Mouse (Mus musculus) CH12.LX (cell line): ENCODE data around the gene Nova2. TPM values are rescaled to one million over a fixed set of nuclear protein-coding genes. Genes with fewer than 3 reads are reported as not detected.

Source experiments
- DNase-seq: peaks from one replicate; pipeline ENCODE4 v3.0.0-alpha.2; 2013; ENCODE audit errors: extremely low read depth
- H3K27ac ChIP-seq: 2 replicates; pipeline ENCODE4 v1.5.1; 2012; ENCODE audit warnings: low read depth, mild to moderate bottlenecking, control low read depth, moderate library complexity; ENCODE audit not compliant: insufficient read depth
- H3K27me3 ChIP-seq: replicated peaks from 2 replicates; pipeline ENCODE3; 2012; ENCODE audit warnings: inconsistent platforms
- H3K36me3 ChIP-seq, 2 experiments: replicated peaks in 1 of 2; 2 replicates each; pipeline versions ENCODE3 to v1.6.1; 2012; ENCODE audit warnings: inconsistent platforms in 1 of 2, low read length in 1 of 2, mild to moderate bottlenecking in 1 of 2, mixed read lengths in 1 of 2, moderate library complexity in 1 of 2; ENCODE audit not compliant: control insufficient read depth in 1 of 2, insufficient read depth in 1 of 2
- H3K4me1 ChIP-seq, 2 experiments: 2 replicates each; pipeline ENCODE4 v1.6.1; 2012; ENCODE audit warnings: inconsistent platforms in 1 of 2, moderate library complexity in 1 of 2; ENCODE audit not compliant: insufficient read depth in 2 of 2, control insufficient read depth in 1 of 2
- H3K4me2 ChIP-seq: 2 replicates; pipeline ENCODE4 v1.6.1; 2012; ENCODE audit warnings: low read depth, mild to moderate bottlenecking, control low read depth; ENCODE audit not compliant: poor library complexity, insufficient read depth, severe bottlenecking
- H3K4me3 ChIP-seq, 3 experiments: fragments of 150-350 bp in 1 of 3; sonication (generic) in 1 of 3; replicated peaks in 1 of 3; 2 replicates each; pipeline versions ENCODE3 to v1.5.1; 2011 to 2012; ENCODE audit warnings: low read depth in 2 of 3, low read length in 2 of 3, mild to moderate bottlenecking in 2 of 3, moderate library complexity in 2 of 3, control low read depth in 1 of 3, improper control_type of control experiment in 1 of 3, inconsistent platforms in 1 of 3, mixed read lengths in 1 of 3; ENCODE audit not compliant: poor library complexity in 1 of 3
- H3K79me2 ChIP-seq: replicated peaks from 2 replicates; pipeline ENCODE4 v1.6.1; 2012; ENCODE audit warnings: mild to moderate bottlenecking, moderate library complexity; ENCODE audit not compliant: control insufficient read depth, poor library complexity, insufficient read depth, severe bottlenecking; ENCODE audit errors: extremely low read depth
- H3K9ac ChIP-seq: 2 replicates; pipeline ENCODE4 v1.6.1; 2012; ENCODE audit warnings: low read depth, mild to moderate bottlenecking, control low read depth, moderate library complexity; ENCODE audit not compliant: insufficient read depth
- H3K9me3 ChIP-seq: replicated peaks from 2 replicates; pipeline ENCODE3; 2012; ENCODE audit warnings: low read length, inconsistent platforms, mixed read lengths
- BHLHE40 ChIP-seq: IDR thresholded peaks from 2 replicates; pipeline ENCODE4 v1.6.1; 2011; ENCODE audit warnings: mild to moderate bottlenecking, low read depth, low read length, improper control_type of control experiment
- CHD1 ChIP-seq: IDR thresholded peaks from 2 replicates; pipeline ENCODE4 v1.6.1; 2012; ENCODE audit warnings: low read depth, low read length, improper control_type of control experiment, inconsistent platforms
- CHD2 ChIP-seq: IDR thresholded peaks from 2 replicates; pipeline ENCODE4 v1.6.1; 2011; ENCODE audit warnings: low read length, improper control_type of control experiment
- E2F4 ChIP-seq: IDR thresholded peaks from 2 replicates; pipeline ENCODE4 v1.6.1; 2011; ENCODE audit warnings: low read depth, low read length, improper control_type of control experiment; ENCODE audit not compliant: insufficient replicate concordance
- ELF1 ChIP-seq: IDR thresholded peaks from 2 replicates; pipeline ENCODE4 v1.6.1; 2014; ENCODE audit warnings: low read depth, mild to moderate bottlenecking, inconsistent platforms, low read length, improper control_type of control experiment
- EP300 ChIP-seq: IDR thresholded peaks from 2 replicates; pipeline ENCODE4 v1.6.1; 2011; ENCODE audit warnings: low read length, improper control_type of control experiment
- GABPA ChIP-seq: IDR thresholded peaks from 2 replicates; pipeline ENCODE4 v1.6.1; 2012; ENCODE audit warnings: low read depth, low read length, improper control_type of control experiment, inconsistent platforms; ENCODE audit not compliant: insufficient replicate concordance
- IRF4 ChIP-seq: IDR thresholded peaks from 2 replicates; pipeline ENCODE4 v1.6.1; 2014; ENCODE audit warnings: low read depth, mild to moderate bottlenecking, inconsistent platforms, low read length, improper control_type of control experiment
- JUN ChIP-seq: IDR thresholded peaks from 2 replicates; pipeline ENCODE4 v1.6.1; 2011; ENCODE audit warnings: low read depth, mild to moderate bottlenecking, low read length, improper control_type of control experiment, moderate library complexity; ENCODE audit not compliant: insufficient read depth
- JUND ChIP-seq: conservative IDR thresholded peaks from 2 replicates; pipeline ENCODE4 v1.6.1; 2011; ENCODE audit warnings: low read depth, low read length, improper control_type of control experiment
- KAT2A ChIP-seq: IDR thresholded peaks from 2 replicates; pipeline ENCODE4 v1.6.1; 2012; ENCODE audit warnings: low read length, improper control_type of control experiment, inconsistent platforms; ENCODE audit not compliant: insufficient replicate concordance
- MAFK ChIP-seq: IDR thresholded peaks from 2 replicates; pipeline ENCODE4 v1.6.1; 2011; ENCODE audit warnings: low read length, improper control_type of control experiment; ENCODE audit not compliant: insufficient replicate concordance
- NELFE ChIP-seq: IDR thresholded peaks from 2 replicates; pipeline ENCODE4 v1.6.1; 2011; ENCODE audit warnings: low read depth, low read length, improper control_type of control experiment
- NRF1 ChIP-seq: IDR thresholded peaks from 2 replicates; pipeline ENCODE4 v1.6.1; 2014; ENCODE audit warnings: low read depth, mild to moderate bottlenecking, inconsistent platforms, low read length, improper control_type of control experiment, moderate library complexity
- RAD21 ChIP-seq: IDR thresholded peaks from 2 replicates; pipeline ENCODE4 v1.6.1; 2011; ENCODE audit warnings: low read depth, mild to moderate bottlenecking, low read length, improper control_type of control experiment, moderate library complexity
- RCOR1 ChIP-seq: conservative IDR thresholded peaks from 2 replicates; pipeline ENCODE4 v1.6.1; 2012; ENCODE audit warnings: low read depth, mild to moderate bottlenecking, inconsistent platforms, low read length, improper control_type of control experiment
- SIN3A ChIP-seq: IDR thresholded peaks from 2 replicates; pipeline ENCODE4 v1.6.1; 2012; ENCODE audit warnings: low read length, improper control_type of control experiment, inconsistent platforms
- USF1 ChIP-seq: IDR thresholded peaks from 2 replicates; pipeline ENCODE4 v1.6.1; 2014; ENCODE audit warnings: low read depth, mild to moderate bottlenecking, inconsistent platforms, low read length, improper control_type of control experiment
- USF2 ChIP-seq: conservative IDR thresholded peaks from 2 replicates; pipeline ENCODE4 v1.6.1; 2011; ENCODE audit warnings: low read depth, low read length, improper control_type of control experiment
- ZC3H11A ChIP-seq: IDR thresholded peaks from 2 replicates; pipeline ENCODE4 v1.6.1; 2012; ENCODE audit warnings: low read depth, mild to moderate bottlenecking, inconsistent platforms, low read length, improper control_type of control experiment
- ZKSCAN1 ChIP-seq: IDR thresholded peaks from 2 replicates; pipeline ENCODE4 v1.6.1; 2012; ENCODE audit warnings: low read depth, inconsistent platforms, low read length, improper control_type of control experiment, borderline replicate concordance
- dilution Hi-C: fragments of 300-500 bp; cut with MboI; formaldehyde crosslinking; loops from 2 replicates; pipeline ENCODE4 v1.14.3; 2020; ENCODE audit warnings: low sequenced_read_pairs; ENCODE audit not compliant: extremely low pct_unique_long_range_greater_than_20kb, extremely low pct_ligation_motif_present
- in situ Hi-C: fragments of 300-500 bp; cut with MboI; formaldehyde crosslinking; loops from 3 replicates; pipeline ENCODE4 v1.14.3; 2019; ENCODE audit warnings: low sequenced_read_pairs, low pct_ligation_motif_present, low pct_unique_long_range_greater_than_20kb, mixed read lengths
- polyA plus RNA-seq: library from polyadenylated mRNA; unstranded; fragments of >175 nt; gene quantifications from 2 replicates; pipeline ENCODE4 v1.2.1, GENCODE M21; 2012; ENCODE audit warnings: low read depth; ENCODE audit not compliant: insufficient read length
- total RNA-seq, 2 experiments: library from RNA; depleted of rRNA; stranded (reverse); fragments of 300-350 nt in 1 of 2; fragments of >200 nt in 1 of 2; gene quantifications; 2 replicates each; pipeline ENCODE4 v1.2.3; 2012 to 2014

Nova2 gene
- total and polyA plus RNA-seq, 3 experiments = 0.04 TPM; not detected in 2

DNA sequence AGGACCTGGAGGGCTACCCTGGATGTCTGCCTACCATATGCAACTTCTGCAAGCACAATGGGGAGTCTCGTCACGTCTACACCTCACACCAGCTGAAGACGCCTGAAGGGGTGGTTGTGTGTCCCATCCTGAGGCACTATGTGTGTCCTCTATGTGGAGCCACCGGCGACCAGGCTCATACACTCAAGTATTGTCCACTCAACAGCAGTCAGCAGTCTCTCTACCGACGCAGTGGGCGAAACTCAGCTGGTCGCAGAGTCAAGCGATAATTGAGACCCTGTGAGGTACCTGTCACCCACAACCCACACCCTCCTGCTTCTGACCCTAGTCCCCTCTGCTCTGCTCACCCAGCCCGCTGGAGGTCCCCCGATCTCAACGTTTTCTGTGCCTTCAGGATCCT, 62.1 kb downstream of the Nova2 start:
- no peak for TF ChIP-seq IRF4
- no peak for TF ChIP-seq ZC3H11A
- TF ChIP-seq SIN3A = no peak
- no peak for TF ChIP-seq MAFK
- no peak for TF ChIP-seq ELF1
- TF ChIP-seq EP300 = no peak
- no peak for TF ChIP-seq RCOR1
- TF ChIP-seq NRF1 = no peak
- no peak for TF ChIP-seq KAT2A
- TF ChIP-seq ZKSCAN1 = no peak
- TF ChIP-seq NELFE = no peak
- no peak for TF ChIP-seq USF2
- no peak for TF ChIP-seq E2F4
- no peak for TF ChIP-seq BHLHE40
- no peak for TF ChIP-seq GABPA
- TF ChIP-seq USF1 = no peak
- TF ChIP-seq CHD2 = no peak
- in situ Hi-C loops (loop anchor here (10.0 kb wide), 1 partner anchor 93 kb away; no protein-coding TSS in a partner anchor), dilution Hi-C loops (no loop called here)
- Histone ChIP-seq H3K27me3 (peaks cover 67% of the 10 kb centered on the region), H3K4me1 (peaks cover 7 to 16% of the 10 kb centered on the region in 2 experiments), H3K27ac (no peak overlapping the region), H3K9ac (no peak overlapping the region), H3K4me2 (no peak overlapping the region), H3K79me2 (no peaks in the 10 kb centered on the region), H3K36me3 (peaks cover 0 to 10% of the 10 kb centered on the region in 2 experiments), H3K4me3 (no peak overlapping the region), H3K9me3 (peaks cover 2% of the 10 kb centered on the region)
- no peak for DNase-seq

DNA sequence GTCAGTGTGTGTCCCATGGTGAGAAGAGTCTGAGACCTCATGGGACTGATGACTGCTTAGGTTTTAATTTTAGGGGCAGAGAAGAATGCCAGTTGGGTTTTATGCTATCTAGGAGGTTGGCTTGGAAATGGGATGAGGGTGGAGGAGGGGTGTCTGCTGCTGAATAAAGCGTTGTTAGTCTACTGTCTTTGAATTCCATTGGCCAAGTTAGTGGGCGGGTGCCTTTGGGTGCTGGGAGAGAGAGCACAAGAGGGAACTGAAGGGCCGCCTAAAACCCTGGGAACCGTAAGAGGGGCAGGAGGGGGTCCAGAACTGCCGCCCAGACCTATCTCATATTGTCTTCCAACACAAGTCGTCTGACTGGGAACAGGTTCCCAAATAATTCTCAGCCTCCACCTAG, 63.1 kb downstream of the Nova2 start:
- no peaks in the 10 kb centered on the region for H3K79me2 ChIP-seq
- no peak overlapping the region for H3K4me2 ChIP-seq
- dilution Hi-C loops = no loop called here
- H3K9ac ChIP-seq = no peak overlapping the region
- no peak overlapping the region for H3K27ac ChIP-seq
- H3K27me3 ChIP-seq = peaks cover 56% of the 10 kb centered on the region
- H3K36me3 ChIP-seq = peaks cover 0 to 21% of the 10 kb centered on the region in 2 experiments
- in situ Hi-C loops = loop anchor here (10.0 kb wide), 1 partner anchor 94 kb away; no protein-coding TSS in a partner anchor
- peaks cover 7 to 16% of the 10 kb centered on the region in 2 experiments for H3K4me1 ChIP-seq
- H3K9me3 ChIP-seq = peaks cover 2% of the 10 kb centered on the region
- TF ChIP-seq JUND (no peak), CHD1 (no peak), ZKSCAN1 (no peak), NRF1 (no peak), RAD21 (no peak), JUN (no peak)
- no peak for DNase-seq
- no peak overlapping the region for H3K4me3 ChIP-seq
